Mouse (Mus musculus) MEL (cell line): Measurements from ENCODE around the gene Foxe3. TPM values are rescaled to one million over a fixed set of nuclear protein-coding genes. Genes with fewer than 3 reads are reported as not detected.

Source experiments
- DNase-seq: peaks from one replicate; pipeline ENCODE4 v3.0.0; 2011; ENCODE audit warnings: low read depth, low spot score
- H3K27ac ChIP-seq: 2 replicates; pipeline ENCODE4 v1.5.1; 2012; ENCODE audit warnings: low read depth, mild to moderate bottlenecking, control low read depth, low read length, moderate library complexity; ENCODE audit not compliant: control insufficient read depth
- H3K27me3 ChIP-seq, 2 experiments: fragments of 150-350 bp in 1 of 2; sonication (generic) in 1 of 2; 2 replicates each; pipeline ENCODE4 v1.6.1; 2012; ENCODE audit warnings: low read length in 2 of 2, mild to moderate bottlenecking in 2 of 2, improper control_type of control experiment in 1 of 2, moderate library complexity in 1 of 2; ENCODE audit not compliant: insufficient read depth in 2 of 2, control insufficient read depth in 1 of 2
- H3K36me3 ChIP-seq, 2 experiments: 2 replicates each; pipeline ENCODE4 v1.6.1; 2012 to 2014; ENCODE audit warnings: low read length in 2 of 2, improper control_type of control experiment in 1 of 2, inconsistent platforms in 1 of 2, mild to moderate bottlenecking in 1 of 2; ENCODE audit not compliant: insufficient read depth in 2 of 2, control insufficient read depth in 1 of 2
- H3K4me1 ChIP-seq, 2 experiments: fragments of 150-350 bp in 1 of 2; sonication (generic) in 1 of 2; 2 replicates each; pipeline ENCODE4 v1.6.1; 2012; ENCODE audit warnings: low read length in 2 of 2, improper control_type of control experiment in 1 of 2, mild to moderate bottlenecking in 1 of 2; ENCODE audit not compliant: insufficient read depth in 2 of 2, control insufficient read depth in 1 of 2
- H3K4me3 ChIP-seq, 2 experiments: fragments of 150-350 bp in 1 of 2; sonication (generic) in 1 of 2; 2 replicates each; pipeline ENCODE4 v1.5.1; 2012; ENCODE audit warnings: low read depth in 2 of 2, low read length in 2 of 2, mild to moderate bottlenecking in 2 of 2, moderate library complexity in 2 of 2, control low read depth in 1 of 2, improper control_type of control experiment in 1 of 2; ENCODE audit not compliant: control insufficient read depth in 1 of 2, insufficient read depth in 1 of 2
- H3K79me2 ChIP-seq: 2 replicates; pipeline ENCODE4 v1.6.1; 2012; ENCODE audit warnings: mild to moderate bottlenecking, low read length, moderate library complexity; ENCODE audit not compliant: control insufficient read depth, poor library complexity, insufficient read depth
- H3K9ac ChIP-seq: 2 replicates; pipeline ENCODE4 v1.6.1; 2012; ENCODE audit warnings: low read depth, mild to moderate bottlenecking, control low read depth, low read length, moderate library complexity; ENCODE audit not compliant: control insufficient read depth, poor library complexity, severe bottlenecking
- H3K9me3 ChIP-seq: fragments of 150-350 bp; sonication (generic); replicated peaks from 2 replicates; pipeline ENCODE4 v1.6.1; 2012; ENCODE audit warnings: mild to moderate bottlenecking, low read length, improper control_type of control experiment, moderate library complexity; ENCODE audit not compliant: insufficient read depth
- BHLHE40 ChIP-seq: IDR thresholded peaks from 2 replicates; pipeline ENCODE4 v1.6.1; 2012; ENCODE audit warnings: low read depth, mild to moderate bottlenecking, inconsistent platforms, low read length, improper control_type of control experiment, borderline replicate concordance
- CTCF ChIP-seq, 3 experiments: IDR thresholded peaks in 2 of 3; conservative IDR thresholded peaks in 1 of 3; 2 replicates each; pipeline ENCODE4 v1.5.1; 2011 to 2012; ENCODE audit warnings: low read length in 3 of 3, low read depth in 2 of 3, mild to moderate bottlenecking in 2 of 3, improper control_type of control experiment in 1 of 3, inconsistent platforms in 1 of 3, mixed read lengths in 1 of 3, moderate library complexity in 1 of 3; ENCODE audit not compliant: control insufficient read depth in 1 of 3, insufficient read depth in 1 of 3, poor library complexity in 1 of 3, severe bottlenecking in 1 of 3
- ELF1 ChIP-seq: IDR thresholded peaks from 2 replicates; pipeline ENCODE4 v1.6.1; 2014; ENCODE audit warnings: low read depth, mild to moderate bottlenecking, inconsistent platforms, low read length, improper control_type of control experiment, moderate library complexity
- GATA1 ChIP-seq: IDR thresholded peaks from 2 replicates; pipeline ENCODE4 v1.6.1; 2011; ENCODE audit warnings: low read depth, low read length, improper control_type of control experiment
- HCFC1 ChIP-seq: IDR thresholded peaks from 2 replicates; pipeline ENCODE4 v1.6.1; 2012; ENCODE audit warnings: low read depth, mild to moderate bottlenecking, inconsistent platforms, low read length, improper control_type of control experiment, moderate library complexity
- MAFK ChIP-seq: IDR thresholded peaks from 2 replicates; pipeline ENCODE4 v1.6.1; 2011; ENCODE audit warnings: low read depth, mild to moderate bottlenecking, low read length, improper control_type of control experiment, borderline replicate concordance
- MAZ ChIP-seq: IDR thresholded peaks from 2 replicates; pipeline ENCODE4 v1.6.1; 2012; ENCODE audit warnings: low read depth, mild to moderate bottlenecking, inconsistent platforms, low read length, improper control_type of control experiment
- MXI1 ChIP-seq: IDR thresholded peaks from 2 replicates; pipeline ENCODE4 v1.6.1; 2011; ENCODE audit warnings: mild to moderate bottlenecking, low read depth, low read length, improper control_type of control experiment
- MYC ChIP-seq: IDR thresholded peaks from 2 replicates; pipeline ENCODE4 v1.6.1; 2011; ENCODE audit warnings: low read depth, mild to moderate bottlenecking, low read length, improper control_type of control experiment, moderate library complexity
- NELFE ChIP-seq: IDR thresholded peaks from 2 replicates; pipeline ENCODE4 v1.6.1; 2011; ENCODE audit warnings: low read depth, low read length, improper control_type of control experiment
- POLR2AphosphoS5 ChIP-seq: IDR thresholded peaks from 2 replicates; pipeline ENCODE4 v1.6.1; 2012; ENCODE audit warnings: low read depth, borderline replicate concordance, mild to moderate bottlenecking, inconsistent platforms, low read length, moderate library complexity, mixed read lengths
- RCOR1 ChIP-seq: IDR thresholded peaks from 2 replicates; pipeline ENCODE4 v1.6.1; 2012; ENCODE audit warnings: low read depth, mild to moderate bottlenecking, inconsistent platforms, low read length, improper control_type of control experiment
- TCF12 ChIP-seq: IDR thresholded peaks from 2 replicates; pipeline ENCODE4 v1.6.1; 2014; ENCODE audit warnings: low read depth, mild to moderate bottlenecking, inconsistent platforms, low read length, improper control_type of control experiment, moderate library complexity
- ZMIZ1 ChIP-seq: IDR thresholded peaks from 2 replicates; pipeline ENCODE4 v1.6.1; 2012; ENCODE audit warnings: low read depth, mild to moderate bottlenecking, inconsistent platforms, low read length, improper control_type of control experiment, moderate library complexity
- polyA plus RNA-seq, 2 experiments: library from polyadenylated mRNA; stranded (reverse) in 1 of 2; unstranded in 1 of 2; fragments of >175 nt in 1 of 2; fragments of >200 nt in 1 of 2; gene quantifications; 2 replicates each; pipeline versions ENCODE4 v1.2.1 to v1.2.4; 2012; ENCODE audit warnings: low replicate concordance in 2 of 2, low read depth in 1 of 2; ENCODE audit not compliant: insufficient read length in 2 of 2, insufficient read depth in 1 of 2, missing spikeins in 1 of 2
- total RNA-seq: library from RNA; depleted of rRNA; stranded (reverse); fragments of 300-350 nt; gene quantifications from 2 replicates; pipeline ENCODE4 v1.2.3, GENCODE M21; 2012

Foxe3 gene
- total and polyA plus RNA-seq, 3 experiments: not detected

DNA sequence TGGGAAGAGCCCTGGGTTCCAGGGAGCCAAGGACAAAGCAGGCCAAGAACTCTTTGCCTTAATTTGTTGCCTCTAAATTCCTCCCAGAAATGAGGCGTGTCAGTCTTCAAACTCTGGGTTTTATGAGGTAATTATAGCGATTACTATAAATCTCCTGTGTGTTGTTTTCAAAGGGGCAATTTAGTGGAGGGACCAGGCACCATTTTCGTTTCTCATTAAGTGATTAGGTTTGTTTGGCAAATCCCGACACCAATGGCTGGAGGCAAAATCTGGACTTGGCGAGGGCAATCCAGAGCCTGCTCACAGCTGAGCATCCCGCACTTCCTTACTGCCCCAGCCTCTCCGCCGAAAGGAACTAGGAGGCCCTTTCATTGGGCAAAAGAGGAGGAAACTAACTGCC lies 16.8 kb upstream of the Foxe3 start:
- no peaks in the 10 kb centered on the region for H3K9me3 ChIP-seq

GRCm38 (mm10) chr4:114942112-114942511 lies 16.3 kb upstream of the Foxe3 start:
- no peak for DNase-seq
- Histone ChIP-seq H3K4me3 (no peak overlapping the region), H3K79me2 (no peaks in the 10 kb centered on the region), H3K27ac (no peak overlapping the region), H3K9ac (no peak overlapping the region), H3K4me1 (no peaks in the 10 kb centered on the region), H3K9me3 (no peaks in the 10 kb centered on the region), H3K27me3 (peaks cover 2 to 3% of the 10 kb centered on the region in 2 experiments; a peak in 2 of 4 replicates), H3K36me3 (no peaks in the 10 kb centered on the region)
- TF ChIP-seq ZMIZ1 (no peak), NELFE (no peak), MAFK (no peak), ELF1 (no peak), TCF12 (no peak), HCFC1 (no peak), RCOR1 (no peak)

More for the DNA sequence above, 16.8 kb upstream of the Foxe3 start:
- TF ChIP-seq BHLHE40: no peak
- no peak for TF ChIP-seq CTCF (IDR thresholded peaks at IDR 0.05 in 2 of 3, conservative IDR thresholded peaks at IDR 0.05 in 1 of 3; ENCODE audit: control insufficient read depth in 1 of 3, insufficient read depth in 1 of 3, low read depth in 2 of 3, low read length in 3 of 3, poor library complexity in 1 of 3, severe bottlenecking in 1 of 3)
- no peak for TF ChIP-seq GATA1
- TF ChIP-seq, all 39 proteins: peak for 0
- Histone ChIP-seq H3K27me3 (peaks cover 1 to 2% of the 10 kb centered on the region in 2 experiments; a peak in 1 of 4 replicates), H3K9ac (no peak overlapping the region), H3K36me3 (no peaks in the 10 kb centered on the region), H3K4me1 (no peaks in the 10 kb centered on the region), H3K4me3 (no peak overlapping the region), H3K27ac (no peak overlapping the region), H3K79me2 (no peaks in the 10 kb centered on the region)
- no peak for DNase-seq

GRCm38 (mm10) chr4:114941311-114941710 lies 15.5 kb upstream of the Foxe3 start:
- Histone ChIP-seq H3K9ac (no peak overlapping the region), H3K79me2 (no peaks in the 10 kb centered on the region), H3K36me3 (no peaks in the 10 kb centered on the region), H3K9me3 (no peaks in the 10 kb centered on the region), H3K4me3 (no peak overlapping the region), H3K4me1 (no peaks in the 10 kb centered on the region), H3K27me3 (peaks cover 2 to 3% of the 10 kb centered on the region in 2 experiments; a peak in 2 of 4 replicates), H3K27ac (no peak overlapping the region)
- DNase-seq: no peak
- TF ChIP-seq BHLHE40: no peak
- no peak for TF ChIP-seq MXI1
- TF ChIP-seq ELF1: no peak
- TF ChIP-seq MAZ: no peak
- no peak for TF ChIP-seq MYC
- TF ChIP-seq CTCF (IDR thresholded peaks at IDR 0.05 in 2 of 3, conservative IDR thresholded peaks at IDR 0.05 in 1 of 3; ENCODE audit: control insufficient read depth in 1 of 3, insufficient read depth in 1 of 3, low read depth in 2 of 3, low read length in 3 of 3, poor library complexity in 1 of 3, severe bottlenecking in 1 of 3): no peak
- no peak for TF ChIP-seq POLR2AphosphoS5
